Mouse (Mus musculus) lung, embryonic 15.5 days (tissue): ENCODE results near the gene Ddx10. TPM values are rescaled to one million over a fixed set of nuclear protein-coding genes. Genes with fewer than 3 reads are reported as not detected.

Experiments used
- ATAC-seq: fragments of 200-750 bp; cut with Nextera tagmentation; 2 replicates; pipeline ENCODE4 v1.8.0; 2017; ENCODE audit warnings: moderate number of reproducible peaks, borderline replicate concordance; ENCODE audit not compliant: low FRiP score, low TSS enrichment; ENCODE audit errors: extremely low read depth
- H3K27ac ChIP-seq: fragments of 300-500 bp; sonication (generic); 2 replicates; pipeline ENCODE4 v1.5.1; 2015; ENCODE audit warnings: moderate library complexity, mild to moderate bottlenecking, inconsistent platforms
- H3K27me3 ChIP-seq: fragments of 300-500 bp; sonication (generic); 2 replicates; pipeline ENCODE4 v1.6.1; 2015; ENCODE audit warnings: inconsistent platforms
- H3K36me3 ChIP-seq: fragments of 300-500 bp; sonication (generic); 2 replicates; pipeline ENCODE4 v1.6.1; 2015; ENCODE audit warnings: inconsistent platforms
- H3K4me1 ChIP-seq: fragments of 300-500 bp; sonication (generic); 2 replicates; pipeline ENCODE4 v1.6.1; 2015; ENCODE audit warnings: inconsistent platforms
- H3K4me2 ChIP-seq: fragments of 300-500 bp; sonication (generic); 2 replicates; pipeline ENCODE4 v1.6.1; 2015; ENCODE audit warnings: inconsistent platforms, mild to moderate bottlenecking, moderate library complexity
- H3K4me3 ChIP-seq: fragments of 300-500 bp; sonication (generic); 2 replicates; pipeline ENCODE4 v1.5.1; 2015; ENCODE audit warnings: mild to moderate bottlenecking, inconsistent platforms
- H3K9ac ChIP-seq: fragments of 300-500 bp; sonication (generic); 2 replicates; pipeline ENCODE4 v1.6.1; 2015; ENCODE audit warnings: inconsistent platforms
- H3K9me3 ChIP-seq: fragments of 300-500 bp; sonication (generic); 2 replicates; pipeline ENCODE4 v1.6.1; 2016; ENCODE audit warnings: inconsistent platforms
- WGBS: fragments of 180-500 bp; shearing (Covaris S2); methylation state at CpG from one replicate; pipeline ENCODE4 v1.1.7; 2015; 5-methylcytosine and 5-hydroxymethylcytosine counted together
- polyA plus RNA-seq: library from polyadenylated mRNA; unstranded; fragments of >200 nt; fragmentation: Nextera tagmentation; extraction: Ambion mirVana; gene quantifications from 2 replicates; pipeline ENCODE4 v1.2.1, GENCODE M21; 2015

Gene Ddx10
- polyA plus RNA-seq, 1 experiment from 2014 or later: 29.1 TPM

GRCm38 (mm10) chr9:53070875-53071524 lies 176.9 kb downstream of the Ddx10 start:
- no peaks in the 10 kb centered on the region for H3K9me3 ChIP-seq
- no peaks in the 10 kb centered on the region for H3K36me3 ChIP-seq
- no peak overlapping the region for H3K4me3 ChIP-seq
- no peak overlapping the region for H3K27ac ChIP-seq
- 72% methylated on average over 12 of the region's 12 CpGs for WGBS
- no peaks in the 10 kb centered on the region for H3K4me1 ChIP-seq
- no peaks in the 10 kb centered on the region for H3K27me3 ChIP-seq
- no peak for ATAC-seq
- H3K9ac ChIP-seq: no peak overlapping the region
- no peak overlapping the region for H3K4me2 ChIP-seq

GRCm38 (mm10) chr9:53068166-53068565 lies 179.7 kb downstream of the Ddx10 start:
- Histone ChIP-seq H3K9ac (no peak overlapping the region), H3K4me1 (no peaks in the 10 kb centered on the region), H3K4me3 (no peak overlapping the region), H3K27me3 (no peaks in the 10 kb centered on the region), H3K27ac (no peak overlapping the region), H3K4me2 (no peak overlapping the region), H3K36me3 (no peaks in the 10 kb centered on the region), H3K9me3 (no peaks in the 10 kb centered on the region)
- WGBS: 89% methylated on average over 5 of the region's 5 CpGs
- ATAC-seq: no peak

- 24% methylated on average over 4 of the region's 4 CpGs for WGBS
These were observed 181.4 kb downstream of the Ddx10 start for GRCm38 (mm10) chr9:53066428-53066827.

GRCm38 (mm10) chr9:53065028-53065427 lies 182.8 kb downstream of the Ddx10 start:
- Histone ChIP-seq H3K27ac (no peak overlapping the region), H3K27me3 (no peaks in the 10 kb centered on the region)
- 48% methylated on average over 2 of the region's 2 CpGs for WGBS

More at GRCm38 (mm10) chr9:53066428-53066827, 181.4 kb downstream of the Ddx10 start:
- H3K4me3 ChIP-seq: no peak overlapping the region
- H3K4me2 ChIP-seq: no peak overlapping the region
- no peak overlapping the region for H3K27ac ChIP-seq
- H3K27me3 ChIP-seq: no peaks in the 10 kb centered on the region
- no peak overlapping the region for H3K9ac ChIP-seq
- no peak for ATAC-seq
- H3K4me1 ChIP-seq: no peaks in the 10 kb centered on the region
- H3K36me3 ChIP-seq: no peaks in the 10 kb centered on the region
- H3K9me3 ChIP-seq: no peaks in the 10 kb centered on the region

GRCm38 (mm10) chr9:53064531-53064930 lies 183.3 kb downstream of the Ddx10 start:
- H3K36me3 ChIP-seq: no peaks in the 10 kb centered on the region
- WGBS: 58% methylated on average over 6 of the region's 6 CpGs
- no peak overlapping the region for H3K27ac ChIP-seq
- H3K9me3 ChIP-seq: no peaks in the 10 kb centered on the region
- H3K9ac ChIP-seq: no peak overlapping the region
- no peak for ATAC-seq
- no peaks in the 10 kb centered on the region for H3K4me1 ChIP-seq
- H3K4me2 ChIP-seq: no peak overlapping the region
- H3K27me3 ChIP-seq: no peaks in the 10 kb centered on the region
- no peak overlapping the region for H3K4me3 ChIP-seq

More at GRCm38 (mm10) chr9:53065028-53065427, 182.8 kb downstream of the Ddx10 start:
- no peaks in the 10 kb centered on the region for H3K4me1 ChIP-seq
- H3K36me3 ChIP-seq: no peaks in the 10 kb centered on the region
- no peak overlapping the region for H3K4me2 ChIP-seq
- H3K4me3 ChIP-seq: no peak overlapping the region
- H3K9ac ChIP-seq: no peak overlapping the region
- no peak for ATAC-seq
- H3K9me3 ChIP-seq: no peaks in the 10 kb centered on the region

- Histone ChIP-seq H3K27ac (no peak overlapping the region), H3K36me3 (no peaks in the 10 kb centered on the region), H3K9me3 (no peaks in the 10 kb centered on the region), H3K4me1 (no peaks in the 10 kb centered on the region), H3K4me2 (no peak overlapping the region), H3K27me3 (no peaks in the 10 kb centered on the region), H3K9ac (no peak overlapping the region), H3K4me3 (no peak overlapping the region)
- ATAC-seq: no peak
- 46% methylated on average over 3 of the region's 3 CpGs for WGBS
These were observed 192.5 kb downstream of the Ddx10 start for GRCm38 (mm10) chr9:53055306-53055705.

Other genes with a start within 250 kb of the Ddx10 start
- 5.8 and 7.0 TPM in 2 replicates for gene Exph5, start 53.6 kb upstream of the Ddx10 start, polyA plus RNA-seq
- gene Kdelc2, start 136.0 kb upstream of the Ddx10 start, polyA plus RNA-seq: 49.1 and 53.0 TPM in 2 replicates
- gene 4930550C14Rik, start 154.3 kb upstream of the Ddx10 start, polyA plus RNA-seq: 1.7 and 1.9 TPM in 2 replicates